Mouse (Mus musculus) T-helper 17 cell (primary cell): ENCODE measurements around the gene Vmn1r123.
"Not testable (repeated sequence)": the region's sequence is repeated elsewhere in the genome, so short reads cannot be mapped to it uniquely, and the experiment has no call there.

Source experiments
- in situ Hi-C, 2 experiments: fragments of 300-600 bp; cut with MboI, MseI; formaldehyde crosslinking; loops; 1 replicate in 1 of 2; 2 replicates in 1 of 2; pipeline ENCODE4 v1.15.1; 2025; ENCODE audit warnings: high pct_unique_total_duplicates in 2 of 2

Vmn1r123 gene

DNA sequence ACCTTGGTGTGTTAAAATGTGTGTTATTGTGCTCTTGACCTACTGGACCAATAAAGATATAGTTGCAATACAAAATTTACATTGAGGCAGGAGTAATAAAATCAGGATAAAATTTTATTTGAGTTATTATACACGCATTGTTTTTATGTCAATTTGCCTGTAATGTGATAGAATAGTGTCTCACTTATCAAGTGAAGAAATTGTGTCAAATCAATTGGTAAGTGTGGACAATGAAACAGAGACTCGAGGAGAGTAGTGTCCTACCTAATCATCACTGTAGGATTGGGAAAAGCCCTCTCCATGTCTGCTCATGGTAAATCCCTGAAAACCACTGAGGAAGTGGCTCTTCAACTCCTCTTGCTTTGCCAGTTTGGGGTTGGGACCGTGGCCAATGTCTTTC, at the start of gene Vmn1r123:
Gene Vmn1r123, plus strand, starts transcription at position 301 of the 400 bp plus-strand sequence.
- in situ Hi-C loops, result not testable (repeated sequence)

DNA sequence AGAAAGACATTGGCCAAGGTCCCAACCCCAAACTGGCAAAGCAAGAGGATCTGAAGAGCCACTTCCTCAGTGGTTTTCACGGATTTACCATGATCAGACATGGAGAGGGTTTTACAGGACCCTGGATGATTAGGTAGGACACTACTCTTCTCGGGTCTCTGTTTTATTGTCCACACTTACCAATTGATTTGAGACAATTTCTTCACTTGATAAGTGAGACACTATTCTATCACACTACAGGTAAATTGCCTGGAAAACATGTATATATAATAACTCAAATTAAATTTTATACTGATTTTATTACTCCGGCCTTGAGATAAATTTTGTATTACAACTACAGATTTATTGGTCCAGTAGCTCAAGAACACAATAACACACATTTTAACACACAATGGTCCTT, 28.0 kb upstream of the Vmn1r123 start, which contains the start of gene Vmn1r122:
Gene Vmn1r122, minus strand, starts transcription at position 101 of the 400 bp plus-strand sequence.
- in situ Hi-C loops, result not testable (repeated sequence)

DNA sequence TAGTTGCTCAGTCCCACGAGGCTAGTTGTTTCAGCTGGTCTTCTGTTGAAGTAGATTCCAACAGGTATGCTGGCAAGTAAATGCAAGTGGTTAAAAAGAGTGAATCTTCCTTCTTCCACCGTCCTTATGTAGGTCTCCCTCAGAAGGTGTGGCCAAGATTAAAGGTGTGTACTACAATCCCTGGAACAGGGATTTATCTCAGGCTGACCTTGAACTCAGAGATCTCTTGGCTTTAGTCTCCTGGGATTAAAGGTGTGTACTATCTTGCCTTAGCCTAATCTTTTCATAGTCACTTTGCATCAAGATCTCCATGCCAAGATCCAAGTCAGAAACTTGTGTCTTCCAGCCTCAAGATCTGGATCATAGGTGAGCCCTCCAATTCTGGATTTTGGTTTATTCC, 28.3 kb downstream of the Vmn1r123 start, which contains the start of gene Gm5157:
Gene Gm5157, minus strand, starts transcription at position 101 of the 400 bp plus-strand sequence.
- in situ Hi-C loops, result not testable (repeated sequence)
